Mouse (Mus musculus): ENCODE results near the gene Akap10.
A peak's percentile ranks its signal among the peaks of the same experiment; 100 is the strongest.
"Not testable (repeated sequence)": the region's sequence is repeated elsewhere in the genome, so short reads cannot be mapped to it uniquely, and the experiment has no call there.

The Akap10 gene

DNA sequence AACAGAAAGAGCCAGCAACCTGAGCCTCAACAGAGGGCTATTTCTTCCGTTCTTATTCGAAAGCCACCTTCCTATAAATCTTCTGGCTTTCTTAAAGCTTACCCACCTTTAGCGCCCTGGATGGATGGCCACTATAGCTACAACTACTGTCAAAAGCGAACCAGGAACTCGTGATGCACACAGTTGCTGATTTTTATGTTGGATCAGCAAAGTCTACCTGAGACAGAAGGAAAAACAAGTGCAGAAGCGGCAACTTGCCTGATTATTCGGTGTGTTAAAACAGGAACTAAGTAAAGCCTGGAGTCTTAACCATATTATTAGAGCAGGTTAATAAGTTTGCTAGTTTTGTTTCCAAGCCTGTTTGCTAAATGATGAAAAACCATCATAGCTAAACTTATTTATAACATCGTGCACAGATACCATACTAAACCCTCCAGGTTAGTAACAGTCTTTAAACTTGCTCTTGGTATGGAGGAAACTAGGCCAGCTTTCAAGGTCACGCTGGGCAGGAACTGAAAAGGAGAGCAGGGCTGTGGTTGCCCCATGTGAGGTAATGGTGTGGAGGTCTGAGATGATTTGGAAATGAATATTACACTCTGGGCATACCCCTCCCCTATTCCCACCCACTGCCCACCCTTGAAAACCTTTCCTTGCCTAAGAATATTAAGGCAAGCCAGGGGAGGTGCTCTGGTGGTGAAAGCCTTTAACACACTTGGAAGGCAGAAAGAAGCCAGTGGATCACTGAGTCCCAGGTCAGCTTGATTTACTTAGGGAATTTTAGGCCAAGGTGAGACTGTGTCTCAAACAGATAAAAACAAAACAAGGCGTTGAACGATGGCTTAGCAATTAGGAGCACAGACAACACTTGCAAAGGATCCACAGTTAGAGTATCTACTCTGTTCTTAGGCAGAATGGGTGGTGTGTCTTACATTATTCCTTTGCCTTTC lies 861 bp upstream of the Akap10 start:
- no peak for DNase-seq (ENCODE audit: low spot score)

DNA sequence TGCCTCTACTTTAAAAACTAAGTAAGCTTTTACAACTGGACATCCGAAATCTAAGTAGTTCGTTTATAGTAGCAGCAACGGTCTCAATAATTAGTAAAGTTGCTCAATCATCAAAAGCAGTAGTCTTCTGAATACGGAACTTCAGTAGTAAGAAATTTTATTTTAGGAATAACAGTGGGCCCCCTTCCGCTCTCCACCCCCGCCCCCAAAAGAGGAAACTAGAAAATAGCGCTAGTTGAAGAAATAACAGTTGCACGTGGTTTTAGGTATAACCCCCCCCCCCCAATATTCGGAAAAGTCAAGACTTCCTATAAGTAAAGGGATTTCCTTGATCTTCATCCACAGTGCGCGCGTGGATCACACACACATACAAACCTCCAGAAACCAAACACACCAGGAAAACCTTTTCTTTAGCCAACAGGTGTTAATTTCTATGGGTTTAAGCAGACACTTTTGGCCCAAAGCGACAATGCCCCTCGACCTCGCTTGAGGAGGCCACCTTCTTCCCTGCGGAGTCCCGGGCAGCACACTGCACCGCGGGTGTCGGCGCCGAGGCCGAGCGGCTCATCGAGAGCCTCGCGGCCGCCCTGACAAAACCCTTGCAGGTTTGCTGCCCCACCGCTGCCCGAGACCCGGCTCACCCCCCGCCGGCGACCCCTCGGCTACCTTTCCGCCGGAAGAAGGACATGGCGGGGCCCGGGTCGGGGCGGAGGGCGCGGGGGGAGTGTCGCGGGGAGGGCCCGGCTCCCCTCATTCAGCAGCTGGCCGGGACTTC lies 542 bp downstream of the Akap10 start:
- no peak for DNase-seq (ENCODE audit: low spot score)

DNA sequence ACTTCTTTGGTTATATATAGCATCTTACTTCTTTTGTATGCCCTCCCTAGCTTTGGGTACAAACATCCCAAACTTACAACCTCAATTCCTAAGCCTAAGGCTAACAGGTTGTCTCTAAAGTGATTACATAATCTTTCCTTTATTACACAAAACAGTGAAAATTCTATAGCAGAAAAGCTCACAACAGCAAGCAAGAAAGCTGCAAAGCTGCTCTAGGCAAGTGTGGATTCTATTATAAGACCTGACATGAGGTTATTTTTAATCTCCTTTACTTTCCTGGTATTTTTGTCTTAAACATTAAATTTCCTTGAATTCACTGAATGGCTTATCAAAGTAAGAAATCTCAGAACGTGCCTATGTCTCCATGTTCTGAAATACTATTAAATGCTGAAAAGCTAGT lies 6.7 kb downstream of the Akap10 start:
- no peak for DNase-seq (ENCODE audit: low spot score)

DNA sequence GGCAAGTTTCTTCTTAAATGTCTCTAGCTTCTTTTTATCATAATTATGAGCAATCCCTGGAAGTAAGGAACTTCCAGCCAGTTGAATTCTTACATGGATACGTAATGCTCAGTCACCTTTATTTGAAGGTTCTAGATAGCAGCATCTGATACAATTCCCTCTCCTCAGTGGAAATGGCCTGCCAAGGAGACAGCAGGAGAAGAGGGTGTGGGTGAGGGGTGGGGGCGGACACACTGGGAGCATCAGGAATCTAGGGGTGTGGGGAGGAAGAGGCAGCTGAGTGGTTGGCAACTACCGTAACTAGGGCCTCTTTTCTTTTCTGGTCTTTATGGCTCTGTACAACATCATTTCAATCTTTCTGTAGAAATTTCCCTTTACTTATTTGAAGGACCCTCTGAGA lies 10.3 kb downstream of the Akap10 start:
- no peak for DNase-seq (ENCODE audit: low spot score)

DNA sequence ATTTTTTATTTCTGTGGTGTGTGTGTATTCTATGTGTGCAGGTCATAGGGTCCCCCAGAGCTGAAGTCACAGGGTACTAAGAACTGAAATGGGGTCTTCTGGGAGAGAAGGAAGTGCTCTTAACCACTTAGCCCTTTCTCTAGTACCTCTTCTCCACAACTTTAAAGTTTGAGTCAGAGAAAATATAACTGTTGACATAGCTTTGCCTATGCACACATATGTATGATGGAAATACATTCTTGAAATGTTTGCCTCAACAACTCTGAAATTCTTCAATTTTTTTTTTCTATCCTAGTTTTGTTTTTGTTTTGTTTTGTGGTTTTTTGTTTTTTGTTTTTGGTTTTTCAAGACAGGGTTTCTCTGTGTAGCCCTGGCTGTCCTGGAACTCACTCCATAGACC lies 21.7 kb downstream of the Akap10 start:
- DNase-seq (ENCODE audit: low spot score), result no peak

DNA sequence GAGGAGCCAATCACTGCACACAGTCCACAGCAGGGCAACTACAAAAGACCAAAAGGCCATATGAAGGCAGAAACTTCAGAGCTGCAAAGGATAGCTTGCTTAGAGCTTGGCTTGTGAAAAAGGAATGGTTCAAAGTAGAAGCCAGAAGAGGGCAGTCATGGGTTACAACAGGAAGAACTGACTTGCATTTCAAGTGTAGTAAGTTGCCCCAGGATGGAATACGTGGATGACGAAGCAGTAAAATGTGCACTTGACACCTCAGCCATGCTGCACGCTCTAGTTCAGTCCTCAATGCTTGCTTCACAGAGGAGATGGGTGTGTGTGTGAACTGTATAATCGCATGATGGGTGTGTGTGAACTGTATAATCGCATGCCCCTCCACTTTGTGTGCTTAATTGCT lies 47.9 kb downstream of the Akap10 start:
- peak; percentile 10 for DNase-seq (ENCODE audit: low spot score)

DNA sequence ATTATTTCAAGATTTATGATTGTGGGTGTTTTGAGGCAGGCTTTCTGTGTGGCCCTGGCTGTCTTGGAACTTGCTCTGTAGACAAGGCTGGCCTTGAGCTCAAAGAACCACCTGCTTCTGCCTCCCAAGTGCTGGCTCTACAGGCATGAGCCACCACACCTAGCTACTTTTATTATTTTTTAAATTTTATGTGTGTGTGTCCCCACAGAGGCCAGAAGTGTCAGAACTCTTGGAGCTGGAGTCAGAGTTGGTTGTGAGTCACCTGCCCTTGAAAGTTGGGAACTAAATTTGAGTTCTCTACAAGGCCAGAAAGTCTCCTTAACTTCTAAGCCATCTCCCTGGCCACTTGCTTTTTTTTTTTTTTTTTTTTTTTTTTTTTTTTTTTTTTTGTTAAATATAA lies 50.1 kb downstream of the Akap10 start:
- DNase-seq (ENCODE audit: low spot score), result no peak

DNA sequence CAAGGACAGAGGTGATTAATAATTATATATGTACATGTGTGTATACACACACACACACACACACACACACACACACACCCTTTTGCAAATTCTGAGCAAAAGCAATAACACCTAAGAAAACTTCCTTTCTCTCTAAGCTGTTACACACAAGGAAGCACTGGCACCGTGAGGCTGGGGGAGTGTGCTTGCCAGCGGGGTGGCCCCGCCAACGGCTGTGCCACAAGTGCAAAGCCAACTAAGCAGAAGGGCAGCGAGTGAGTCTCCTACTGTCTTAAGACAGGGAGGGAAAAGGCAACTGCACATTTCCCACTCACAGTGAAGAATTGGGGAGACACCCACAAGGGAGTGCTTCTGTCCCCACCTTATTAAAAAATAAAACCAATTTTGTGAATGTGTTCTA lies 58.2 kb downstream of the Akap10 start:
- DNase-seq (ENCODE audit: low spot score), result no peak

DNA sequence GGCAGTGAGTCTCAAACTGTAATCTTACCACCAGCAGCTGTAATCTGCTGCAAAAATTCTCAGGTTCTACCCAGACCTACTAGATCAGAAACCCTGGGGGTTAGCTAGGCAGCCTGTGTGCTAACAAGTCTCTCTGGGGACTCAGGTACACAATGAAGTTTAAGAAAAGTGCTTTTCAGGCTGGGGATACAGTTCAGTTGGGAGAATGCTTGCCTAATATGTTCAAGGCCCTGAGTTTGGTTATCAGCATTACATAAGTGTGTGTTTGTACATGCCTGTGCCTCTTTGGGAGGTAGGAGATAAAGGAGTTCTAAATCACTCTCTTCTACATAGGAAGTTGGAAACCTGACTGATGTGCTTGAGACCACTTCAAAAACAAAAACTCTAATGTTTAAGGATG lies 63.2 kb downstream of the Akap10 start:
- no peak for DNase-seq (ENCODE audit: low spot score)

DNA sequence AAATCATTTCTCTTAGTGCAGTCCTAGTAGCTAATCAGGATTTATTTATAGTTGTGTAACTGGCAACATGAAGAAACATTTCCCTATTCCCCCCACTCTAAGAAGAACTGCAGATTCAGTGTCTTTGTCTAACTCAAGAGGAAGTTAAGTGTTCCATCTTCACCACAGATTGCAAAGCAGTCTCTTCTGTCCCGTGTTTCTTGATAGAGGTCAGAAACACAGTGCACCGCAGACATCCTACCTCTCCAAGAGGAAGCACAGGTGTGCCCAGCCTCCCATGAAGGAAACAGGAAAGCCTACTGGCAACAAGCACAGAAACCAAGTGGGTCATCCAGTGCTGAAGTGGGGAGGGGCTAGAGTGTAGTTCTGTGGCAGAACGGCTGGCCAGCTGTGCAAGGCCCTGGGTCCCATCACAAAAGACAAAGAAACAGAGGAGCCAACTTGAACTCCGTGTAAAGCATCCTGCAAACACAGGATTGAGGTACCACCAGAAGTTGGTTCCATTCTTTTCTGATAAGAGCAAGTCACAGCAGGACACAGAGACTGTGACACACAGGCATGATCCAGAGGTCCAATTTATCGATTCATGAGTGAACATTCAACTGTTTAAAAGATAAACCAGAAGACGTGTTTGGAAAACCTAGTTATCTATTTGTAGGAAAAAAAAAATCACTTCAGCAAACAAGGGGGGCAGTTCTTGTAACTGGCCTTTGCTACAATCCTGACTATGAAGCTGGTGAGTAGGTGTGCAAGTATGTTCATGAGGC lies 68.1 kb downstream of the Akap10 start:
- DNase-seq (ENCODE audit: low spot score), result no peak

DNA sequence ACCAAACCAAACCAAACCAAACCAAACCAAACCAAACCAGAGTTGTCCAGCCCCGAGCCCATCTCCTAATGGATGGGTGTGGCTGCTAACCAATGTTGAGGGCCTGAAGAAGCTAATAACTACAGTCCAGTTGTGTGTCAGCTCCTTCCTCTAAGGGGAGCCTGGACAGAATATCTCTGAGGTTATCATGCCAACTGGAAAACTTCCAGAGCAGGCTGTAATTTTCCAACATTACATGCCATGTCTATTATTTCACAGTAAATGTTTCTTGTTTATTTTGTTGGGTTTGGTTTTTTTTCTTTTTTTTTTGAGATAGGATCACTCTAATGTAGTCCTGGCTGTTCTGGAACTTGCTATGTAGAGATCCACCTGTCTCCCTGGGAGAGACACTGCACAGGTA lies 70.7 kb downstream of the Akap10 start:
- no peak for DNase-seq (ENCODE audit: low spot score)

DNA sequence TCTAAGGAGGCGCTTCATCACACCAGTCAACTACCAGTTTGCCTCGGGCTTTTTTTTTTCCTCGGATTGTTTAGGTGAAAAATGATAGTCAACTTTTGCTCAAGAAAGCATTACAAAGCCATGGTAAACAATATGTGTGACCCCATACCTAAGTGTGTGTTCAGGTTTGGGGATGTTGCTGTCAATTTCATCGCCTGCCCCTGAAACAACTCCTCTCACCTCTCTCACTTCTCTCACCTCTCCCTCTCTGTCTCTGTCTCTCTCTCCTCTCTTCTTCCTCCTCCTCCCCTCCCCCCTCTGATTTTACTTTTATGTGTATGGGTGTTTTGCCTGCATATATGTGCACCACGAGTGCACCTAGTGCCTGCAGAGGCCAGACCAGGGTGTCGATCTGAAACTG lies 74.5 kb downstream of the Akap10 start:
- no peak for DNase-seq (ENCODE audit: low spot score)

DNA sequence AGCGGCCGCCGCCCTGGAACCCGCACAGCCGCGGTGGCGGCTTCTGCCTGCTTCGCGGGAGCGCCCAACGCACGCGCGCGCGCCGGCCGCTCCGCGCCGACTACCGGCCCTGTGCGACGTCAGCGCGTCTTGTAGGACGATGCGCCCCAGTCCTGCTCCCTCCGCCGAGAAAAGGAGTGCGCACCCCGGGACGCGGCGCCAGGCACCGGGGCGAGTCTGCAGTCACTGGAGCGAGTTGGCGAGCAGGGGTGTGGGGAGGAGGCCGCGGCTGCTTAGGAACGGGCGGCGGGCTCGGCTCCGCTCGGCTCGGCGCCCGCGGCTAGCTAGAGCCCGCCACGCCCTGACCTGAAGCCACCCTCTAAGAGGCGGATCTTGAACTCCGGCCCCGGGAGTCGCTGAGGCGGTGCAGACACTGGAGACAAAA lies 75.1 kb downstream of the Akap10 start, which contains the start of gene Ulk2:
TSS of gene Ulk2 (minus strand) at position 86 of the 424 bp plus-strand sequence.
- DNase-seq (ENCODE audit: low spot score), result peak; percentile 87

DNA sequence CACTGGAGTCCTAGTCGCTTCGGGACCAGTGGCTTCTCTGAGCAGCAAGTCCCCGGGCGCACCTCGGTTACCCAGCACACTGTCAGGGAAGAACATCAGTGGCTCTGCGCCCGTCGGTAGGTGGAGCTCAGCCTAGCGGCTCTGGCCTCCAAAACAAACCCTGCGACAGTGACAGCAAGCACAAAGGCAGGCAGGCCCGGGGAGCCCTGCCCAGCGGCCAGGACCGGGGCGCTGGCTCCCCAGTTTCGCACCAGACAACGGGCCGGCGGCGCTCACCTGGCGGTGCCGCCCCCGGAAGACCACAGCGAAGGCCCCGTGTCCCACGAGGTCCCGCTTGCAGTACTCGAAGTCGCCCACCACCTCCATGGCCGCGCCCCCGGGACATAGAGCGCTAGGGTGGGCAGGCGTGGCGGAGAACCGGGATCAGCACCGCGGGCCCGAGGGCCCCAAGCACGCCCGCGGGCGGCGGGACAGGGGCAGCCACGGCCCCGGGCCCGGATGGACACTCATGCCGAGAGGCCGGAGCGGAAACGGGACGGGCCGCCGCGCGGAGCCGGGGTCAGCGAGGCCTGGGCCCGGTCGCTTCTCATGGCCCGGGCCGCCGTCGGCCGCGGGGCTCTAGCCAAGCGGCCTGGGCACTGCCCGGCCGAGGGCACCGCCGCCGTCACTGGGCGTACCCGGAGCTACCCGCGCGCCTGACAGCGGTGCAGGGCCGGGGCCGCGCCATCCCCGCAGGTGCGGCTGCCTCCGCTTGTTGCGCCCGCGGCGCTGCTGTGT lies 75.7 kb downstream of the Akap10 start:
- DNase-seq (ENCODE audit: low spot score), result peak; percentile 79

DNA sequence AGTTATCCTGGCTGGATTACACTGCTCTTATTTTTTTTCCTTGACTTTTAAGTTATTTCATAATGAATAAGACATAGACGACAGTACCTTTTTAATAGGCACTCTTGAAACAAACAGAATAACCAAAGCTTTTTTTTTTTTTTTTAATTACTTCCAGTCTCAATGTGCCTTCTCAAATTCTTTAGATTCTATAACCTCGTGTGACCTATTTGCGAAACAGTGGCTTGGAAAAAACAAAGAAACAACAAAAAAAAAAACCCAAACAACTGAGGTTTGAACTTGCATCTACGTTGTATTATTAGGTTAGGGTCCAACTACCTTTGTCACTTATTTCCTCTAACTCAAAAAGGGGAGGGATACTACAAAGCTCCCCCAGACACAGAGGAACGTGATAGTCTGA lies 76.4 kb downstream of the Akap10 start:
- DNase-seq (ENCODE audit: low spot score), result no peak

DNA sequence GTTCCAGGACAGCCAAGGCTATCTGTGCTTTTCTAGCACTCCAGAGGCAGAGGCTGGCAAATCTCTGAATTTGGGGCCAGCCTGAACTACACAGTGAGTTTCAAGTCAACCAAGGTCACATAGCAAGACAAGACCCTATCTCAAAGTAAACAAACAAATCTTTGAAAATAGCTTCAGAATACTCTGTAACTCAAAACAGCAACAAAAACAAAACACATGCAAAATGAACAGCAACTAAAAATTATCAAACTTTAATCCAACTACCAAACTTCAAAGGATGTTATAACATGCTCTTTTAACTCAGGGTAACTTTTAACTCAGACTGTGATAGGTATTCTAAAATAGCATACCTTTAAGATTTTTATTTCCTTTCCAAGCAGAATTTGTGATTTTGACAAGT lies 77.1 kb downstream of the Akap10 start:
- DNase-seq (ENCODE audit: low spot score), result no peak

DNA sequence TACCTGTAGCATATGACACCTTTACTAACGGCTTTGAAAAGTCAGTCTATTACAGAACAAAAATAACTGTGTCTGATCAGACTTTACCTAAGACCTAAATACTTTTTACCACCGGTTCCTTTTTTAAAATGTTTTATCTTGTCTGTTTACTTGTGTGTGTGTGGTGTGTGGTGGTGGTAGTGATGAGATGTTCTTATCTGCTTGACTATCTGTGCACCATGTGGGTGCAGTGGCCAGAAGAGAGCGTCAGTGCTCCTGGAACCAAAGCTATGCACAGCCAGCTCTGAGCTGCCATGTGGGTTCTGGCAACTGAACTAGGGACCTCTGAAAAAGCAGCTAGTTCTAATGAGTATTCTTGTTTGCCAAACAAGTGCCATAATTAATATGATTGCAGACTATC lies 78.9 kb downstream of the Akap10 start:
- no peak for DNase-seq (ENCODE audit: low spot score)

DNA sequence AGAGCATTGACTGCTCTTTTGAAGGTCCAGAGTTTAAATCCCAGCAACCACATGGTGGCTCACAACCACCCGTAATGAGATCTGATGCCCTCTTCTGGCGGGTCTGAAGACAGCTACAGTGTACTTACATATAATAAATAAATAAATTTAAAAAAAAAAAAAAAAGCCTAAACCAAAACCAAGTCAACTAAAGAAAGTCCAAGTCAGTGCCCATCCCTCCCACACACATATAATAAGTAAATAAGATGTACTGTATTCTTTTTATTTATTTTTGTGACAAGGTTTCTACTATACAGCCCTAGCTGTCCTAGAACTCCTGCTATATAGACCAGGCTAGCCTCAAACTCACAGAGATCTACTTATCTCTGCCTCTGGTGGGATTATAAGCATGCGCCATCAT lies 89.4 kb downstream of the Akap10 start:
- DNase-seq (ENCODE audit: low spot score), result not testable (repeated sequence)

DNA sequence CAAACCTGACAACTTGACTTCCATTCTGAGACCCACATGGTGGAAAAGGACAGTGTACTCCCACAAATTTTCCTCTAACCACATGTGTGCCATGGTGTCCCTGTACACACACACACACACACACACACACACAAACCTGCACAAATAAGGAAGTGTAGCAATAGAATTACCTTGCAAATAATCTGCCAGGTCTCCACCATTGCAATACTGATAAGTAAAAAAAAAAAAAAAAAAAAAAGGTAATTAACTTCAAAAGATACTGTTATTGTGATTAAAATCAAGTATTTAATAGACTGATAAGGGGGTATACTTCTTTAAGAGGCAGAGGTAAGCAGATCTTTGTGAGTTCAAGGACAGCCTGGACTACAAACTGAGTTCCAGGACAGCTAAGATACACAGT lies 90.1 kb downstream of the Akap10 start:
- no peak for DNase-seq (ENCODE audit: low spot score)

DNA sequence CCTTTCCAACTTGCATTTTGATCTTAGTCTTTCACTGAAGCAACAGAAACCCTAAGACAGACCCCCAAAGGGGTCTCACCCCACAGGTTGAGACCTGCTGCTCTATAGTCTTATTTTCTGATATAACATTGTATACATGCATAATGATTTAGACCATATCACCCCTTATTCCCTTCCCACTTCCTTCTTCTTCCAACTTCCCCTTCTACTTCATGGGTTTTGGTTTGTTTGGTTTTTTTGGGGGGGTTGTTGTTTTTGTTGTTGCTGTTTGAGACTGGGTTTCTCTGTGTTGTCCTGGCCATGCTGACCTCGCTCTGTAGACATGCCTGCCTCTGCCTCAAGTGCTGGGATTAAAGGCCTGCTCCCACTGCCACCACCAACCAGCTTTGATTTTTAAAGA lies 90.9 kb downstream of the Akap10 start:
- no peak for DNase-seq (ENCODE audit: low spot score)

Data from urinary bladder, postnatal 14 days (tissue).